Mouse (Mus musculus): ENCODE results near the gene Ier5l.

The Ier5l gene

DNA sequence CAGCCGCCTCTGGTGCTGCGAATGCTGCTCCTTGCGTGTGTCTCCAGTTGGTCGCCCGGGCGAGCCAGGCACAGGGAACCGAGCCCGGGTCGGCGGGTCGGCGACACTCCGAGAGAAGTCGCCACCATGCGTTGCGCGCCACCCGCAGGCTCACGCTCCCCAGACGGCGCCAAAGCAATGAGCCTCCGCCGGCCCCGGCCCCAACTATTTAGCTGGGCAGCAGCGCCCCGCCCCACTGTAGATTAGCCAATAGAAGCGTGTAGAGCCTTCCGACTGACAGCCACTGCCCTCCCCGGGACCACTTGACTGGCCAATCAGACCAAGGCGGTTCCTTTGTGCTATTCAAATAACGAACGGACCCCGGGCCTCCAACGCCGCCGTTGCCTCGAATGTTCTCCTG lies at the start of gene Ier5l:
Ier5l (minus strand) TSS at position 181 of the 400 bp plus-strand sequence.
- peak; percentile 94 to 95 for DNase-seq (ENCODE audit: low spot score in 2 of 2)

DNA sequence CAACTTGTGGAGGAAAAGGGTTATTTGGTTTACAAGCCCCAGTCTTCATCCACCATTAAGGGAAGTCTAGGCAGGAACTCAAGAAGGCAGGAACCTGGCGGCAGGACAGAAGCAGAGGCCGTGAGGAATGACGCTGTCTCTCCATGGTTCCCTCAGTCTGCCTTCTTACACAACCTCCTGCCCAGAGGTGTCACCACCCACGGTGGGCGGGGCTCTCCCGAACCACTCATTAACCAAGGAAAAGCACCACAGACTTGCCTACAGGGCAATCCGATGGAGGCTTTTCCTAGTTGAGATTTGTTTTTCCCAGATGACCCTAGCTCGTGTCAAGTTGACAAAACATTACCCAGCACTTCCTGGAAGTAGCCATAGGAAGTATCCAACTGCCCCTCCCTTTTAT lies 49.7 kb upstream of the Ier5l start:
- DNase-seq (ENCODE audit: low spot score in 2 of 2), result no peak

DNA sequence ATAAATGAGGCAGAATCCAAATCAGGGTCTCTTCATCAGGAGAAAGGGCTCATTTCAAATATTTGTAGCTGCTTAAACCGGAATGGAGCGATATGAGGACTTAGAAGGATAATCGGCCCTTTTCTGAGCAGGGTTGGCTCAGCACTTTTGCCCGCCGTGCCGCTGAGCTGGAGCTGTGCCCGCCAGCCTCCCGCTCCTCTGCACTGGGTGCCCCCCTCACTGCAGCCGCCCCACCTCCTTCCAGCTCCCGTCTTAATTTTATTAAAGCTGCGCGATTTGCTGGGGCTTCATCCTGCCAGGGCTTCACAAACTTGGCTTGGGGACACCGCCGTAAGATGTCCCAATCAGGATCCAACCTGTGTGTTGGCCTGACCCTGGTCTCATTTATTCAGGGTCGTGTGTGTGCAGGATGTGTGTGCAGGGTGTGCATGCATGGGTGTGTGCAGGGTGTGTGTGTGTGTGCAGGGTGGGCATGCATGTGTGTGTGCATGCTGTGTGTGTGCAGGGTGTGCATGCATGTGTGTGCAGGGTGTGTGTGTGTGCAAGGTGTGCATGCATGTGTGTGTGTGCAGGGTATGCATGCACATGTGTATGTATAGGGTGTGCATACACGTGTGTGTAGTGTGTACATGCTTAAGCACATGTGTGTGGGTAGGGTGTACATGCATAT lies 36.8 kb upstream of the Ier5l start:
- DNase-seq (ENCODE audit: low spot score in 2 of 2), result no peak

DNA sequence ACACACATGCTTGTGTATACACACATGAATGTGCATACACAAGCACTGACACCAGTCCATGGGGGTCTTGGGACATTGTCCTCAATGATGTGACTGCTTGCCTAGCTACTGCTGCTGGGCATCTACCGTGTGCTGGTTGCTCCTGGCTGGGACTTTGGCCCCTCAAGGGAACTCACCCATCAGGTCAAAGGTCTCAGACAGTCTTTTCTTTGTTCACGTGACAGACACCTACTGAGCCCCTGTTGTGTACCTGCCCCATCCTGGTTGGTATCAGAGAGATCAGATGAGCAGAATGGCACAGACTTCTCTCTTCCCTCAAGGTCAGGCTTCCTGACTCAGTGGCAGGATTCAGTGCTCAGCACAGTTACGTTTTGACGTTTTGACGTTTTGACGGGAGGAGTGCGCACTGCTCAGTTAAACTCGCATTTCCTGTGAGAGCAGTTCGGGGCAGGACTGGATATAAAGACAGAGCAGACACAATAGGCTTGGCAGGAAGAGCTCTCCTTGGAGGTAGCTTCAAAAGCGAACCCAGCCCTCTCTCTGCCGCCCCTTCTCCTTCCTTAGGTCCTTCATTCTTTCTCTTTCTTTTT lies 33.2 kb upstream of the Ier5l start:
- DNase-seq (ENCODE audit: low spot score in 2 of 2), result no peak

DNA sequence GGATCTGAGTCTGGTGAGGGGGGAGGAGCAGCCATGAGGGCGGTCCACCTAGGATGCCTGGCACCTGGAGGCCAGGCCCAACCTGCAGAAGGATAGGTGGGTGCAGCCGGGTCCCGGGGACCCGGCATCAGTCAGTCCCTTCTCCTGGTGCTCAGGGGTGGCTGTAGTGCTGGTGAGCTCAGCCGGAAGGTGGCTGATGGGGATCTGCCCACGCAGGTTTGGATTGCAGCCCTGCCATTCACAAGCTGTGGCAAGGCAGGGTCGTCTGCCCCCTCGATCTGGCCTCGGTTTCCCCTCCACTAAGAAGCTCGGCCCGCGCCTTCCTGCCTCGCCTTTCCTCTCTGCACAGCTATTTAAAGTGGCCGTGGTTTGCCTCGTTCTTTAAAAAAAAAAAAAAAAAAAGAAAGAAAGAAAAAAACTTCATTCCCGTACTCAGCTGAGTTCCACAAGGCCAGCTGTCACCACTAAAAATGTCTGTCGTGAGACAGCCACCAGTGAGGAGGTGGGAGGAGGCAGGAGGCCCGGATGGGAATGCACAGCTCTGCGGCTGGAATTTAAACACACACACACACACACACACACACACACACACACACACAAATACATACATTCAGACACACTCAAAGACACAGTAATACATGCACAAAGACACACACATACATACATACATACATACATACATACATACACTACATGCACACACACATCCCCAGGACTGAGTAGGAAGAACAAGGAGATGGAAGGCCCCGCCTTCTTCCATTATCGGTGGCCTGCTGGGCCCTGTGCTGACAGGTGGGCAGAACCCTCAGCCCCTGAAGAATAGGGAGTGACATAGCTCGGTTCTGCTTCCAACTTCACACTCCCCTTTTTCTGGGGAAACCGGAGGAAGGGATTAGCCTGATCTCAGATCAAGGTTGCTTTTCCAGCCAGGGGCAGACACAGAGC lies 29.9 kb upstream of the Ier5l start:
- DNase-seq (ENCODE audit: low spot score in 2 of 2), result no peak

DNA sequence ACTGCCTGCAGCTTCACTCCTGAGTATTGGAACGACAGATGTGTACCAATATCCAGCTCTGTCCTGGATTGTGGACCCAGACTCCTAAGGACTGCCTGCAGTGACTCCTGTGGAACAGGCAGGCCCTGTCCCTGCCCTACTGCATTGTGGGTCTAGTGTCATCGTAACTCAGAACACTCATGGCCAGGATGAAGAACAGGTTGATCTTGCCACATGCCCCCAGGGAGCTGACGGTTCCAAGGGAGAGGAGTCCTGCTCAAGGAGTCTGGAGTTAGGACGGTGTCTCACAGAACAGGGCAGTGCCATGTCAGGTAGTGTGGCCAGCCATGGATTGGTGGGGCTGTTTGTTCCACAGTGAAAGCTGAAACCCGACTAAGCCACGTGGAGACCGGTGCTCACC lies 27.7 kb upstream of the Ier5l start:
- DNase-seq (ENCODE audit: low spot score in 2 of 2), result no peak

DNA sequence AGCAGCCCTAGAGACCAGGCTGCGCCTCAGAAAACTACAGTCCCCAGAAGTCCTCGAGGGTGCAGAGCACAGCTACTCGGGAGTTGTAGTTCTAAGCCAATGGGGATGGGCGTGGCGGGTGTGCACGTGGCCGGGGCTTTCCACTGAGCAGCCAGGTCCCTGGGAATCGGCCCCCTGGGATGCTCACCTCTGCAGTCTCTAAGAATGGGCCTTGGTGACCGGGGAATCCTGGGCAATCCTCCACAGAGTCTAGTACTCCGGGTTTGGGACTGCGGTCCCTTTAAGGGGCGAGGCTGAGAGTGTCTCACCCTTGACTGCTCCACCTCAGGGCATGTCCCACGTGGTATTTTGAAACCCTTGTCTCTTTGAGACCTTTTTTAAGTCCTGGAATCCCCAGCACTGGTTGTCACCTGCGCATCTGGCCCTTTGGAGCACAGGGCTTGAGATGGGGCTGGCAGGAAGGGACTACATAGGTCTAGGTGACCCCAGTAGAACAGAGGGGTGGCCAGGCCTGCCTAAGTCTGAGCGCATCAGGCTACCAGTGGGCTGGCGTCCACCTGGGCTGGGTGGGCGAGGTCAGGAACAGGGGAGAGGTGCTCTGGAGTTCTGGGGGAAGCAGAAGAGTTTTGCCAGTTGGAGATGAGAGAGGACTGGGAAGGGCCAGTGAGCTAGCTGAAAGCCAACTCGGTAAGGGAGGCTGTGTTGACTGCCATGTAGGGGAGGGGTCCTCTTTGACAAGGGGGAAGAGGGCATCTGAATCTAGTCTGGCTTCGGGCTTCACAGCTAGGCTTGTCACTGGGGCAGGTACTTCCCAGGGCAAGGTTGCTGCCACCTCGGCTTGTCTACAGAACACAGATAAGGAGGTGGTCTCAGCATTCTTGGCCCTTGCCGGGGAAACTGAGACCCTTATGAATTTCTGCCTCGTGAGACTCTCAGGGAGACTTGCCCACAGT lies 22.2 kb upstream of the Ier5l start:
- peak; percentile 53 to 61 for DNase-seq (ENCODE audit: low spot score in 2 of 2)

DNA sequence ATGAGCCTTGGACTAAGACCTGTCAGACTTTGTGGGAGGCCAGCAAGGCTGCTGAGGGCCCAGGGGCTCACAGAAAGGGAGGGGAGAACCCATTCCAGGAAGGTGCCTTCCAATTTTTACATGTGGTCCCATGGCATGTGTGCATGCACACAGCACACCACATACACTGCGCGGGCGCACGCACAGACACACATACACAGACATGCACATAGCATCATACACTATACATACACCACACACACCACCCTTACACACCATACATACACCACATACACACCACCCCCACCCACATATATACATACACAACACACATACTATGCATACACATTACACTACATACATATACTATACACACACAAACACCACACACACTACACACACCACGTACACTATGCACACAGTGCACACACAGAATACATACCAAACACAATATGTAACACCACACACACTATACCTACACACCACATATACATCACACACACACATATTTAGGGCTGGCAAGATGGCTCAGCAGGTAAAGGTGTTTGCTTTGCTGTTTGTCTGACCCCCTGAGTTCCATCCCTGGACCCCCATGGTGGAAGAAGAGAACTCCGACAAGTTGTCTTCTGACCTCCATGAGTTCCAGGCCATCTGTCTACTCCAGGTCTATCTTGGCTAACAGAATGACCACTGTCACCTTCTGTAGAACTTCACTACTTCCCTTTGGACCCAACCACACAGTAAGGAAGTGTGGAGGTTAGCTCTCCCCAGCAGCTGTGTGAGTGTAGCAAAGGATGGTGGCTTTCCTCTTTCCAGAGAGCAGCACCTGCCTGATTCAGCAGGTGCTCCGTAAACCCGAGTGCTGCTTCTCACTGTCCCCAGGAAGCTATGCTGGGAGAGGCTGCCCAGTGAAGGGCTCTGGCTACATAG lies 21.2 kb upstream of the Ier5l start:
- no peak for DNase-seq (ENCODE audit: low spot score in 2 of 2)

DNA sequence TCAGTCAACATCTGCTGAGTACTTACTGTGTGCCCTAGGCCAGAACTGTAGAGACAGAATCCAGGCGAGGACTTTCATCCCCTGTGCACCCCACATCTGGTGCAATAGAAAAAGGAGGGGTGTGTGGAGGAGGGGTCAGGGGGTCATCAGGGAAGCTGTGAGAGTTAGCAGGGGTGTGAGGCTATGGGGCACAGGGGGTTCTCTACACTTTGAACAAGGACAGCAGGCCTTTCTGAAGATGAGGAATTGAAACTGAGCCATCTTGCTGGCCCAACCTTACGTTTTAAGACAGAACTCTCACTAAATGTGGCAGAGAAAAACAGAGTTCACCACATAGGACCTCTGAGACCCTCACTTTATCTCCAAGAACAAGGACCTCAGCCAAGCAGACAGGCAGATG lies 16.4 kb upstream of the Ier5l start:
- no peak for DNase-seq (ENCODE audit: low spot score in 2 of 2)

DNA sequence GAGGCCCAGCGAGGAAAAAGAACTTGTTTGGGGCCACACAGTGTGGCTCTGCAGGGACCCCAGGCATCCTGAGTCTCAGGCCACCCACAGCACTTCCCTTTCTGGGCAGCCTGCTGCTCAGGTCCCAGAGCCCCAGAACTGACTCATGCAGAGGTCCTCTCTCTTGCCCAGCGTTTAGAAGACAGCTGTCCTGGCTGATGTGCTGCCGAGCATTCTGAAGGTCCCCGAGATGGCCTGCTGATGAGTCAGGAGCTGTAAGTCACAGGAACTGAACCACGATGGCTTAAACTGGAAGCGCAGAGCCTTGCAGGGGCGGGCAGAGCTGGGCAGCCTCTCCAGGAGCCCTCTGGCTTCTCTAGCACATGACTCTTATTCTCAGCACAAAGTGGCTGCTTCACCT lies 13.6 kb upstream of the Ier5l start:
- no peak for DNase-seq (ENCODE audit: low spot score in 2 of 2)

DNA sequence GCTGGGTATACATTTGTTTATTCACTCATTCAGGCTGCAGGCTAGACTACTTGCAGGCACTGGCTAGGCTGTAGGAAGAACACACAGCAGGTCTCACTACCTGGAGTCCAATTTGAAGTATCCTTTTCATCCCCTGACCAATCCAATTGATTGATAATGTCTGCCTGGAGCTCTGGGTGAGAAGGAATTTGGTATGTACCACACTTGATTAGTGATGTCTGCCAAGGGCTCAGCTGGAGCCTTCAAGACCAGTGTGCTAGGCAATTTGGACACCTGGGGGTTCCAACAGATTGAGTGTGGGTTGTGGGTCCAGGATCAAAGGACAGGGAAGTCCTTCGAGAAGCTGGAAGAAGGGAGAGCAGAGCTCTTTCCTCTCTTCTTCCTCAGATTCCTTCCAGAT lies 4.5 kb upstream of the Ier5l start:
- no peak for DNase-seq (ENCODE audit: low spot score in 2 of 2)

DNA sequence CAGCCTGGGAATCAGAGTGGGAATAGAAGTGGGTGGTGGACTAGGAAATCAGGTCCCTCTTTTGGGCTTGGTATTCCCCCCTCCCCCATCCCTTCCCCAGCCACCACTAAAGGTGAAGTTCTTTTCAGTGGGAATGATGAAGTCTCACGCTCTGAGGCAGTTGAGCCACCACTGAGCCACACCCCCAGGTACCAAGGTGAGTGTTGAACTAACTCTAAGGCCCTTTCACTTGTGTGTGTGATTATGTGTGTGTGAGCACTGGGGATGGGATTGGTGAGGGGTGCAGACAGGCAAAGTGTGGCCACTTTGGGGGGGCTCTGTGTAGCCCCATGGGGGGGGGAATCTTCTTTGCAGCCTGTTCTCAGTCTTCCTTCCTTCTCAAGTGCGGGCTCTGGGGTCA lies 2.2 kb upstream of the Ier5l start:
- DNase-seq (ENCODE audit: low spot score in 2 of 2), result no peak

DNA sequence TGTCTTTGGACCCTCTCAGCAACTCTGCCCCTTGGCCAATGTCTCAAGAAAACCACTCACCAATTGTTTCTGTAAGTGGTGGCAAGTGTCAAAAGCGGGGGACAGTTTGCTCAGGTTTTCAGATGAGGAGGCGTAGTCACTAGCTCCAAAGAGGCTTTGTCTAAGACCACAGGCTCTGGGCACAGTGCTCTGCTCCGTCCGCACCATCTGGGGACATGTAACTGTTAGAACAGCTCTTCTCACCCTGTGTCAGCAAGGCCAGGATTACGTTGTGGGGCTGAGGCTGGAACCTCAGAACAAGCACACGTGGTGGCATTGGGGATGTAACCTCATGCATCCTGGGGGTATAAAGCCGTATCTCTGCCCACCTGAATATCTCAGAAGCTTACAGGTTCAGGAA lies 1.4 kb upstream of the Ier5l start:
- DNase-seq (ENCODE audit: low spot score in 2 of 2), result no peak

DNA sequence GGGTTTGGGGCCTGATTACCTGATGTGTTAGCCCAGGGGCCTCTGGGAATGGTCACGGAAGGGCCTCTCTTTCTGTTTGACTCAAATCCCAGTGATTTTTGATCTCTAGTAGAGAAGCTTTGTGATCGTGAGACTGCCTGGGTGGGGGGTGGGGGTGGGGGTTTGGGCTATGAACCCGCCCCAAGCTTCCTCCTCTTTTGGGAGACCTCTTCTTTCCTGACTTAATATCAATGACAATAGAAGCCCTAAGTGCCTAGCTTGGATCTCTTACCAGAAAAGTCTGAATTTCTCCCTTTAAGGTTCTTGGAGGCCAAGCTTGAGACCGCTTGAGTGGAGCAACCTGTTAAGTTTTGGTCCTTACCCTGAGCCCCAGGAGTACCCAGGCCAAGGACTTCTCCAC lies 757 bp upstream of the Ier5l start:
- DNase-seq (ENCODE audit: low spot score in 2 of 2), result no peak

DNA sequence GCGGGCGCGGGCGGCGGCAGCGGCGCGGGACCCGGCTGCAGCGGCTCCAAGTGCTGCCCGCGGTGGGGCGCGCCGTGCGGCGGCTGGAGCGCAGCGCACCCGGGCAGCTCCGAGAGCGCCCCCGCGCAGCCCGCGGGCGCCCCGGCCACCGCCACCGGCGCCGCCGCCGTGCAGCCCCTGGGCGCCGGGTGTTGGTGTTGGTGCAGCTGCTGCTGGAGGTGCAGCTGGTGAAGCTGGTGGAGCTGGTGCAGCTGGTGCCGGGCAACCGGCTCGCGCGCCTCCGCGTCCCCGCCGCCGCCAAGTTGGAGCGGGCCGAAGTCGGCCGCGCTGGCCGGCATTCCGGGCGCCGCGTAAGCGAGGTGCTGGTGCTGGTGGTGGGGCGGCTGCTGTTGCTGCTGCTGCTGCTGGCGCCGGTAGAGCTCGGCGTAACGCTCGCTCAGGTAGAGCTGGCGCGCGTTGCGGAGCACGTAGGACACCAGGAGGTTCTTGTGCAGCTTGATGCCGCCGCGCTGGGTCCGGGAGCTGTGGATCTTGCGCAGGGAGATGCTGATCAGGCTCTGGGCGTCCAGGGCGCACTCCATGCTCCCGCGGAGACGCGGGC lies 488 bp downstream of the Ier5l start:
- DNase-seq (ENCODE audit: low spot score in 2 of 2), result peak in 1 of 2 experiments; percentile 82

DNA sequence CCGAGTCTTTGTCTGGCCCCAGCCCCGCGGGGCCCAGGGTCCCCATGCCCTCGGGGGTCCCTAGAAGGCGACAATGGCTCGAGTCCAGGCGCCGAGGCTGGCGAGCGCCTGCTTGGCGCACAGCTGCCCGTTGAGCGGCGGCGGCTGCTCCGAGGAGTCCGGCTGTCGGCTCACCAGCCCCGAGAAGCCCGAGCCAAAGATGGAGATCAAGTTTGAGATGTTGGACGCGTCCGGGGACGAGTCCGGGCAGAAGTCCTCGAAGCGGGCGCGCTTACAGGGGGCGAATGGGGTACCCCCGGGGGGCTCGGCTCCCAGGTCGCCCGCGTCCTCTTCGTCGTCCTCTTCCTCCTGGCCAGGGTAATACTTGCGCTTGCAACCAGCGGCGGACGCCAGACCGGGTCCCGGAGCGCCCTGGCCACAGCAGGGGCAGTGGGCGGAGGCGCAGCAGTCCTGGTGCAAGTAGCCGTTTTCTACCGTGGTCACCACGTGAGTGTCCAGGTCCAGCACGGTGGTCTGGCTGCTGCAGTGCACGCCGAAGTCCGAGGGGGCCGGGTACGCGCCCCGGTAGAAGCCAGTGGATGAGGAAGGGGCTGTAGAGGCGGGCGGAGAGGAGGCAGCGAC lies 1.2 kb downstream of the Ier5l start:
- peak; percentile 49 to 72 for DNase-seq (ENCODE audit: low spot score in 2 of 2)

DNA sequence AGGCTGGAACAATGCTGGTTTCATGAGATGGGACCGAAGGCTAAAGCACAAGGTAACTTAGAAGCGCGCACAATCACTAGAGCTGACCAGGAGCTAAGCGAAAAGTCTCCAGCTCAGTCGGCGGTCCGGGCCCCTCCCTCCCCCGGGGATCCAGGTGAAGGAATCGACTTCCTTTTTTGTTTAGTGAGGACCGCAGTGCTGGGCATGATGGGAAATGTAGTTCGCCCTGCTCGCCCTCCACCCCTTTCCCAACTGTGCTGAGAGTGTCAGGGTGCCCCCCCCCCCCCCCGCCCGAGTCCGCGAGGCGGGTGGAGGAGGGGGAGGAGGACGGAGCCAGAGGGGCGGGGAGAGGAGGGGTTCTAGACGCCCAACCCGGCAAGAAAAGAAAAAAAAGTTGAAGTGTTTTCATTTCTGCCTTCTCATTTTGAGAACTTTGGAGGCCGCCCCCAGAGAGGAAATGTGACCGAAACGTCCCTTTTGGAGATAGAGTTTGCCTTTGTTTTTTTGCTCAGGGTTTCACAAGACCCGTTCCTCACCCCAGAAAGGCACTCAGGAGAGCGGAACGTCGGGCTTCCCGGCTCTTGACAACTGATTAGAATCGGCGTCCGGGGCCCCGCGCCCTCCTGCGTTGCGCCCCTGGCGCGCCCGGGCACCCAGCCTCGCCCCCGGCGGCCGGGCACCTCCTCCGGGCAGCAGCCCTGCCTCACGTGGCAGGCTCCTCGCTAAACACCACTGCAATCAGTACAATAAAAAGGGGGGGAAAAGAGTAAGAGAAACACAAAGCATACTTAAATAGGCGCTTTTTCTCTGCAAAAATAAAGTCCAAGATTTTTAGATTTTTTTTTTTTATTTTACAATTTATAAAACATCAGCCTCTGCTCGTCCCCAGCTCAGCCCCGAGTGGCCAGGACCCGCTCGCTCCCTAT lies 2.0 kb downstream of the Ier5l start:
- DNase-seq (ENCODE audit: low spot score in 2 of 2), result peak; percentile 74 to 88

DNA sequence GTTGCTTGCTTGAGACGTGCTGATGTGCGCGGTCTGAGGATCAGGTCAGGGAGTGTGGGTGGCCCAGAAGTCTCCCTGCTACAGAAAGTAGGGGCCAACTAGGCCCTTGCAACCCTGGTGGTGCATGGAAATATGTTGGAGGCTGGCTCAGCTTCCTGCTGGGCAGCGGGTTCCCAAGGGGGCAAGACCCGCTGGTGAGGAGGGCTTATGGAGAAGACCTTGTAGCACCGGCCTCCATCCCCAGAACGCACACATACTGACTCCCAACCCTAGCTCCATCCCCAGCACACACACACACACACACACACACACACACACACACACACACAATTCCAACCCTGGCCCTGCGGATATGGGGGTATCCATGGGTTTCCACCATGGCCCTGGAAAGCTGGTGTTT lies 3.0 kb downstream of the Ier5l start:
- no peak for DNase-seq (ENCODE audit: low spot score in 2 of 2)

All from urinary bladder, adult 18-20 months (tissue).